Comparison of ENCODE assay signal across 8 mouse cellular contexts in the genomic region with DNA sequence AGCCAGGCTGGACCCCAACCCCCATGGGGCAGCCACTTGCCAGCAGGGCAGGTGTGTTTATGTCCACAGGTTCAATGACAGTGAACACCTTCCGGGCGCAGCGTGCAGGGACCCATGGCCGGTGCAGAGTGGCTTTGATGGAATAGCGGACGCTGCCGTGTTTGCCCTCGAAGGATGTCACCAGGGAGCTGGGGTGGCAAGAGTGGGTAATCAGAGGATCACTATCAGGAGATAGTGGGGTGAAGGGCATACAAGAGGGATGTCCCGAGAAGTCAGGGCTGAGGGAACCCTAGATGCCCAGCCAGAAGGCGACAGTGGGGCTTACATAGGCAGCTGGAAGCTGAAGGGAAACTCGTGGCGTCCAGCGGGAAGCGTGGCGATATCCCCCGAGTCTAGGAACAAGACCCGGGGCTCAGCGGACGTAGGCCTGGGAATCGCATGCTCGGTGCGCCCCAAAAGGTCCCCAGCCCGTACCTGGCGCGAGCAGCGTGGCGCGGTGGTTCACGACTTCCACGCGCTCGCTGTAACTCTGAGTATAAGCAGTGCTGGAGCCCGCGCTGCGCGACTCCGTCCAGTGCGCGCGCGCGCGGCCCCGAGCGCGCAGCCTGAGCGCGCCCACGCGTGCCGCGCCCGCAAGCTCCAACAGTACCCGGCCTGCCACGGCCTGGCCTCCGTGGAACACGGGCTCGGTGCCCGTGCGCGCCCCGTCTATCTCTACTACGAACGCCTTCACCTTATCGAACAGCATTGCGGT. TPM values are rescaled to one million over a fixed set of nuclear protein-coding genes. Genes with fewer than 3 reads are reported as not detected.
DNase-seq lines count a peak whose midpoint lies in the region; ATAC-seq and TF ChIP-seq lines count a peak whose summit lies in the region.
"Had no signal": no experiment of that assay in that cellular context is flagged by ENCODE, and none has a peak within 500 bp of the region (broad histone marks: within the 10 kb centered on the region; RNA-seq: fewer than 3 reads in every experiment).

No protein-coding gene starts in this region.

- peak; percentile 12 for ATAC-seq in granulocyte monocyte progenitor cell, adult 5-6 weeks (replicated peaks; ENCODE audit: poor library complexity, severe bottlenecking)
- ATAC-seq in neural tube, embryonic 13.5 days (ENCODE audit: low read depth): peak; percentile 57

- H3K27ac ChIP-seq in brown adipose tissue, adult 24 weeks (replicated peaks; ENCODE audit: low read depth, low read length): peak overlapping the region; percentile 88
- H3K27ac ChIP-seq in liver, adult 2 months (replicated peaks; ENCODE audit: insufficient read depth, low read depth, low read length): peak overlapping the region; percentile 91
- peak overlapping the region; percentile 91 for H3K27ac ChIP-seq in neural tube, embryonic 13.5 days (replicated peaks)

- peak overlapping the region; percentile 77 for H3K4me2 ChIP-seq in neural tube, embryonic 13.5 days

- under 1% methylated on average over 66 of the region's 66 CpGs for WGBS in liver, adult 2 months
- 2% methylated on average over 65 of the region's 66 CpGs for WGBS in neural tube, embryonic 13.5 days

- peaks cover 8% of the 10 kb centered on the region; the same call in 1 of the 2 replicates for H3K4me1 ChIP-seq in brown adipose tissue, adult 24 weeks (ENCODE audit: control insufficient read depth, insufficient read depth, insufficient read length, low read length)
- H3K4me1 ChIP-seq in liver, adult 2 months (ENCODE audit: control insufficient read depth, insufficient read depth, low read length): peaks cover 8% of the 10 kb centered on the region
- peaks cover 22% of the 10 kb centered on the region for H3K4me1 ChIP-seq in neural tube, embryonic 13.5 days (replicated peaks)

- H3K9ac ChIP-seq in liver, adult 2 months (ENCODE audit: low read depth, low read length): peak overlapping the region; percentile 94
- peak overlapping the region; percentile 79 for H3K9ac ChIP-seq in neural tube, embryonic 13.5 days

- peak; percentile 51 for DNase-seq in retina, embryonic 14.5 days (ENCODE audit: low spot score)
- no peak for DNase-seq in retina, postnatal 1 day
- DNase-seq in liver, adult 2 months (ENCODE audit: extremely low read depth, low read depth, low spot score): peak; percentile 33
- DNase-seq in MN1 (ENCODE audit: low spot score): no peak

- 0 out of 2 replicates have a peak, but pooled peaks have one; percentile 10 for TF ChIP-seq POLR2A in liver, adult 2 months (IDR thresholded peaks at IDR 0.05; ENCODE audit: extremely low read depth, insufficient read depth, low read length)

- H3K9me3 ChIP-seq in neural tube, embryonic 13.5 days: no peaks in the 10 kb centered on the region

- H3K27me3 ChIP-seq in liver, adult 2 months (ENCODE audit: control insufficient read depth, insufficient read depth, low read length): no peaks in the 10 kb centered on the region
- H3K27me3 ChIP-seq in neural tube, embryonic 13.5 days: 0 out of 2 replicates have a peak, but pooled peaks cover 2% of the 10 kb centered on the region

- peak overlapping the region; percentile 91 for H3K4me3 ChIP-seq in brown adipose tissue, adult 24 weeks (ENCODE audit: insufficient read depth, low read depth, low read length)
- H3K4me3 ChIP-seq in liver, adult 2 months (ENCODE audit: insufficient read depth, low read depth, low read length): peak overlapping the region; percentile 82
- peak overlapping the region; percentile 62 for H3K4me3 ChIP-seq in neural tube, embryonic 13.5 days

- no peaks in the 10 kb centered on the region for H3K79me2 ChIP-seq in liver, adult 2 months (ENCODE audit: control insufficient read depth, insufficient read depth, low read length)

- TF ChIP-seq CTCF in liver, adult 2 months (IDR thresholded peaks at IDR 0.05; ENCODE audit: low read depth, low read length): no peak

- peaks cover 2% of the 10 kb centered on the region; the same call in 1 of the 2 replicates for H3K36me3 ChIP-seq in liver, adult 2 months (ENCODE audit: control insufficient read depth, insufficient read depth, low read length)
- H3K36me3 ChIP-seq in neural tube, embryonic 13.5 days: peaks cover 20% of the 10 kb centered on the region

RNA-seq across cellular contexts. Expression of a gene that starts 0.7 kb away (rescaled TPM):
- 1.3 and 5.0 TPM in 2 replicates for polyA plus RNA-seq in brown adipose tissue, adult 24 weeks (2012; ENCODE audit: insufficient read depth, insufficient read length, missing spikeins)
- 5.0 and 16.1 TPM in 2 replicates for total RNA-seq in granulocyte monocyte progenitor cell, adult 5-6 weeks (2014; fragmentation: Nextera tagmentation)
- 4.7 and 8.7 TPM in 2 replicates for total RNA-seq in granulocyte monocyte progenitor cell, adult 5-6 weeks (2017)
- 15.6 and 33.8 TPM in 2 replicates for total RNA-seq in liver, adult 2 months (2014; rRNA removed)
- polyA plus RNA-seq in liver, adult 2 months (2012; rRNA removed): 25.7 and 29.5 TPM in 2 replicates
- 7.8 TPM in 2 replicates for polyA plus RNA-seq in neural tube, embryonic 13.5 days (2015; fragmentation: Nextera tagmentation; extraction: Ambion mirVana)

RNA-seq across cellular contexts. Expression of a gene that starts 24.2 kb away (rescaled TPM):
- polyA plus RNA-seq in brown adipose tissue, adult 24 weeks (2012; ENCODE audit: insufficient read depth, insufficient read length, missing spikeins): 5.8 and 6.0 TPM in 2 replicates
- total RNA-seq in granulocyte monocyte progenitor cell, adult 5-6 weeks (2014; fragmentation: Nextera tagmentation): 0.30 and 0.49 TPM in 2 replicates
- total RNA-seq in granulocyte monocyte progenitor cell, adult 5-6 weeks (2017): 0.90 and 3.5 TPM in 2 replicates
- total RNA-seq in liver, adult 2 months (2014; rRNA removed): 6.2 and 6.4 TPM in 2 replicates
- polyA plus RNA-seq in liver, adult 2 months (2012; rRNA removed): 8.4 and 10.6 TPM in 2 replicates
- 17.5 and 17.9 TPM in 2 replicates for polyA plus RNA-seq in neural tube, embryonic 13.5 days (2015; fragmentation: Nextera tagmentation; extraction: Ambion mirVana)
- total RNA-seq: neutrophil, adult 5-6 weeks had no signal

RNA-seq across cellular contexts. Expression of a gene that starts 30.6 kb away (rescaled TPM):
- not detected in 2 replicates for polyA plus RNA-seq in brown adipose tissue, adult 24 weeks (2012; ENCODE audit: insufficient read depth, insufficient read length, missing spikeins)
- 0.24 and 0.62 TPM in 2 replicates for total RNA-seq in granulocyte monocyte progenitor cell, adult 5-6 weeks (2014; fragmentation: Nextera tagmentation)
- total RNA-seq in granulocyte monocyte progenitor cell, adult 5-6 weeks (2017): 0.52 and 1.4 TPM in 2 replicates
- 0.37 and 0.40 TPM in 2 replicates for total RNA-seq in liver, adult 2 months (2014; rRNA removed)
- 0.34 and 0.60 TPM in 2 replicates for polyA plus RNA-seq in liver, adult 2 months (2012; rRNA removed)
- polyA plus RNA-seq in neural tube, embryonic 13.5 days (2015; fragmentation: Nextera tagmentation; extraction: Ambion mirVana): not detected in 2 replicates

RNA-seq across cellular contexts. Expression of a gene that starts 34.0 kb away (rescaled TPM):
- polyA plus RNA-seq in brown adipose tissue, adult 24 weeks (2012; ENCODE audit: insufficient read depth, insufficient read length, missing spikeins): 2.5 and 2.9 TPM in 2 replicates
- 74.8 and 78.5 TPM in 2 replicates for total RNA-seq in granulocyte monocyte progenitor cell, adult 5-6 weeks (2014; fragmentation: Nextera tagmentation)
- total RNA-seq in granulocyte monocyte progenitor cell, adult 5-6 weeks (2017): 12.4 and 12.5 TPM in 2 replicates
- total RNA-seq in liver, adult 2 months (2014; rRNA removed): 14.8 and 16.7 TPM in 2 replicates
- 21.2 and 29.0 TPM in 2 replicates for polyA plus RNA-seq in liver, adult 2 months (2012; rRNA removed)
- 15.8 and 17.6 TPM in 2 replicates for polyA plus RNA-seq in neural tube, embryonic 13.5 days (2015; fragmentation: Nextera tagmentation; extraction: Ambion mirVana)

RNA-seq across cellular contexts. Expression of a gene that starts 34.9 kb away (rescaled TPM):
- polyA plus RNA-seq in brown adipose tissue, adult 24 weeks (2012; ENCODE audit: insufficient read depth, insufficient read length, missing spikeins): 54.5 and 60.6 TPM in 2 replicates
- total RNA-seq in granulocyte monocyte progenitor cell, adult 5-6 weeks (2014; fragmentation: Nextera tagmentation): 19.4 and 22.3 TPM in 2 replicates
- 35.9 and 38.9 TPM in 2 replicates for total RNA-seq in granulocyte monocyte progenitor cell, adult 5-6 weeks (2017)
- 17.2 and 22.1 TPM in 2 replicates for total RNA-seq in liver, adult 2 months (2014; rRNA removed)
- polyA plus RNA-seq in liver, adult 2 months (2012; rRNA removed): 34.0 and 34.4 TPM in 2 replicates
- polyA plus RNA-seq in neural tube, embryonic 13.5 days (2015; fragmentation: Nextera tagmentation; extraction: Ambion mirVana): 148 and 156 TPM in 2 replicates

Comparison
In these comparisons a context has a peak if more than half of its experiments do, and no peak if none do; other contexts are left out.
1. DNase-seq: peak in retina, embryonic 14.5 days (single experiment) and liver, adult 2 months (single experiment); none in retina, postnatal 1 day (single experiment) and MN1 (single experiment).
2. Peak in every context shown above with its lines, with median percentiles within 50 percentile points of each other: H3K27ac ChIP-seq and H3K4me3 ChIP-seq.